Mouse (Mus musculus) liver, embryonic 14.5 days (tissue): Measurements from ENCODE around the gene Znrf3.
A peak's percentile ranks its signal among the peaks of the same experiment; 100 is the strongest.

Experiments
- CTCF ChIP-seq: IDR thresholded peaks from 2 replicates; pipeline ENCODE4 v1.5.1; 2016; ENCODE audit warnings: antibody characterized with exemption, low read depth, control low read depth
- EP300 ChIP-seq: IDR thresholded peaks from 2 replicates; pipeline ENCODE4 v1.6.1; 2016; ENCODE audit warnings: antibody characterized with exemption, low read depth

- TF ChIP-seq CTCF (peak; percentile 87), EP300 (no peak)
Observed at GRCm38 (mm10) chr11:5290691-5291090, 154.0 kb downstream of the Znrf3 start.
